9 mouse cellular contexts compared by ENCODE assay signal in the genomic region with DNA sequence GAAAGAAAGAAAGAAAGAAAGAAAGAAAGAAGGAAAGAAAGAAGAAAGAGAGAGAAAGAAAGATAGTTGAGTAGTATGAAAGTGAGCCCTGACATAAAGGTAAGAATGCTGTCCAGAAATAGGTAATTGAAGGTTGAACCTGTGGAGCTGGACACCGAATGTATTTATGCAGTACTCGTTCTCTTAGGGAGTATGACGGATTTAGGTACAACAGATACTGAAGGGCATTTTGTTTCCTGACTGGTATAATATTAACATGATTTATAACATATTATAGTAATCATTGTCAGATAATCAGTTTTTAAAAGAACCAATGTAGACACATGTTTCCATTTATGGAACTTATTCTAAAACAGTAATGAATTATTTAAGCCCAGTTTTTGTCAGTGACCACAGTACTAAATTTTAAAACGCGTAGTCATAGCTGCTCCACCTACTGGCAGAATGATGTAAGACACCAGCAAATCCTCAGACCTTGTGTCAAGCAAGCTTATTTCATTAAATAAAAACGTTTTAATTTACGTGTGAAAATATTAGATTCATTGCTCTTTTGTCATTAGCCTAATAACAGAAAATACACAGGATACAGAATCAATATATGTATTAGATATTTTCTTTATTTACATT.
DNase-seq lines count a peak whose midpoint lies in the region; ATAC-seq and TF ChIP-seq lines count a peak whose summit lies in the region.
"Had no signal": no experiment of that assay in that cellular context is flagged by ENCODE, and none has a peak within 500 bp of the region (broad histone marks: within the 10 kb centered on the region; RNA-seq: fewer than 3 reads in every experiment).

No protein-coding gene starts in this region.

- DNase-seq in CH12.LX (ENCODE audit: extremely low read depth) (peak; percentile 17), Patski (ENCODE audit: low read depth, low spot score) (no peak)
- peak; percentile 77 for DNase-seq in forebrain, embryonic 14.5 days (ENCODE audit: low spot score)
- DNase-seq in layer of hippocampus, postnatal 14 days (ENCODE audit: low spot score in 2 of 2) = peak; percentile 31 to 54
- DNase-seq in right cerebral cortex, postnatal 14 days = peak; percentile 47
- no peak for DNase-seq in spleen, adult 12 weeks (ENCODE audit: low spot score)

- POLR2A ChIA-PET in Patski (lab: Charles Lee) = no interaction called here

- TF ChIP-seq EP300 in CH12.LX (IDR thresholded peaks at IDR 0.05; ENCODE audit: low read length) = no peak

- H3K9me3 ChIP-seq in intestine, postnatal 0 days (ENCODE audit: control insufficient read depth) = no peaks in the 10 kb centered on the region
- H3K9me3 ChIP-seq in intestine, embryonic 16.5 days (ENCODE audit: control insufficient read depth, low read length) = no peaks in the 10 kb centered on the region
- H3K9me3 ChIP-seq in CH12.LX (replicated peaks; ENCODE audit: low read length) = peaks cover 26% of the 10 kb centered on the region
- no peaks in the 10 kb centered on the region for H3K9me3 ChIP-seq in forebrain, embryonic 14.5 days (replicated peaks; ENCODE audit: control insufficient read depth, low read length)

- peak; percentile 36 for TF ChIP-seq RAD21 in CH12.LX (IDR thresholded peaks at IDR 0.05; ENCODE audit: low read depth, low read length)

- H3K27me3 ChIP-seq in intestine, postnatal 0 days (replicated peaks; ENCODE audit: control insufficient read depth, insufficient read depth, low read length) = no peaks in the 10 kb centered on the region
- no peaks in the 10 kb centered on the region for H3K27me3 ChIP-seq in intestine, embryonic 16.5 days (replicated peaks; ENCODE audit: control insufficient read depth, insufficient read depth, low read length)
- H3K27me3 ChIP-seq in CH12.LX (replicated peaks) = no peaks in the 10 kb centered on the region
- peaks cover 5% of the 10 kb centered on the region for H3K27me3 ChIP-seq in Patski
- H3K27me3 ChIP-seq in forebrain, embryonic 14.5 days (replicated peaks; ENCODE audit: control insufficient read depth, insufficient read depth, low read length) = no peaks in the 10 kb centered on the region

- no peaks in the 10 kb centered on the region for H3K36me3 ChIP-seq in intestine, postnatal 0 days (ENCODE audit: control insufficient read depth, insufficient read depth)
- H3K36me3 ChIP-seq in intestine, embryonic 16.5 days (ENCODE audit: control insufficient read depth, insufficient read depth, low read length) = no peaks in the 10 kb centered on the region
- no peaks in the 10 kb centered on the region for H3K36me3 ChIP-seq in CH12.LX (replicated peaks in 1 of 2; ENCODE audit: control insufficient read depth in 1 of 2, insufficient read depth in 1 of 2, low read length in 1 of 2)
- H3K36me3 ChIP-seq in forebrain, embryonic 14.5 days (ENCODE audit: control insufficient read depth, insufficient read depth, low read length) = no peaks in the 10 kb centered on the region

- in situ Hi-C loops in CH12.LX (cut with MboI; ENCODE audit: low pct_ligation_motif_present, low pct_unique_long_range_greater_than_20kb, low sequenced_read_pairs) = loop anchor here (25.0 kb wide), 1 partner anchor 344 kb away; no protein-coding TSS in a partner anchor
- in situ Hi-C loops in Patski (cut with MboI; ENCODE audit: low pct_unique_long_range_greater_than_20kb) = loop anchor here (10.0 kb wide), 1 partner anchor 111 kb away; no protein-coding TSS in a partner anchor

- H3K4me2 ChIP-seq in intestine, postnatal 0 days (replicated peaks; ENCODE audit: low read depth) = no peak overlapping the region
- H3K4me2 ChIP-seq in intestine, embryonic 16.5 days (ENCODE audit: low read depth, low read length) = no peak overlapping the region
- H3K4me2 ChIP-seq in CH12.LX (ENCODE audit: insufficient read depth, low read depth, poor library complexity, severe bottlenecking) = no peak overlapping the region
- no peak overlapping the region for H3K4me2 ChIP-seq in forebrain, embryonic 14.5 days (ENCODE audit: low read length)

- H3K9ac ChIP-seq in intestine, postnatal 0 days (ENCODE audit: low read depth, low read length) = no peak overlapping the region
- no peak overlapping the region for H3K9ac ChIP-seq in intestine, embryonic 16.5 days (ENCODE audit: low read depth, low read length)
- H3K9ac ChIP-seq in CH12.LX (ENCODE audit: insufficient read depth, low read depth) = no peak overlapping the region
- H3K9ac ChIP-seq in forebrain, embryonic 14.5 days (ENCODE audit: low read length) = no peak overlapping the region

- CTCF ChIA-PET in Patski (lab: Charles Lee) = interaction anchor here (0.8 to 2.5 kb wide), 10 partner anchors 10 to 376 kb away, joined by 3 to 15 read pairs (median 4); no protein-coding TSS in a partner anchor

- WGBS in intestine, postnatal 0 days = 40% methylated on average over 7 of the region's 7 CpGs
- WGBS in intestine, embryonic 16.5 days = 42% methylated on average over 7 of the region's 7 CpGs
- 55% methylated on average over 7 of the region's 7 CpGs for WGBS in forebrain, embryonic 14.5 days

- no peaks in the 10 kb centered on the region for H3K4me1 ChIP-seq in intestine, postnatal 0 days (replicated peaks; ENCODE audit: control insufficient read depth, insufficient read depth, low read length)
- H3K4me1 ChIP-seq in intestine, embryonic 16.5 days (ENCODE audit: control insufficient read depth, insufficient read depth, low read length) = no peaks in the 10 kb centered on the region
- H3K4me1 ChIP-seq in CH12.LX (ENCODE audit: control insufficient read depth in 1 of 2, insufficient read depth in 2 of 2) = no peaks in the 10 kb centered on the region
- no peaks in the 10 kb centered on the region for H3K4me1 ChIP-seq in forebrain, embryonic 14.5 days (ENCODE audit: control insufficient read depth, insufficient read depth, low read length)

- H3K27ac ChIP-seq in intestine, postnatal 0 days (ENCODE audit: low read depth, low read length) = no peak overlapping the region
- H3K27ac ChIP-seq in intestine, embryonic 16.5 days (ENCODE audit: low read length) = no peak overlapping the region
- no peak overlapping the region for H3K27ac ChIP-seq in CH12.LX (ENCODE audit: insufficient read depth, low read depth)
- no peak overlapping the region for H3K27ac ChIP-seq in forebrain, embryonic 14.5 days (ENCODE audit: low read depth, low read length)

- no peak overlapping the region for H3K4me3 ChIP-seq in intestine, postnatal 0 days (ENCODE audit: low read depth, low read length)
- no peak overlapping the region for H3K4me3 ChIP-seq in intestine, embryonic 16.5 days (ENCODE audit: low read length)
- H3K4me3 ChIP-seq in CH12.LX (replicated peaks in 1 of 3; ENCODE audit: low read depth in 2 of 3, low read length in 2 of 3, poor library complexity in 1 of 3) = no peak overlapping the region
- no peak overlapping the region for H3K4me3 ChIP-seq in forebrain, embryonic 14.5 days (ENCODE audit: low read depth, low read length)
- H3K4me3 ChIP-seq: erythroblast, embryonic 14.5 days had no signal

- ATAC-seq in intestine, postnatal 0 days = no peak
- no peak for ATAC-seq in intestine, embryonic 16.5 days
- ATAC-seq in Patski = peak; percentile 51
- peak; percentile 62; the same call in 1 of the 2 replicates for ATAC-seq in forebrain, embryonic 14.5 days

- TF ChIP-seq CTCF in intestine, postnatal 0 days (IDR thresholded peaks at IDR 0.05; ENCODE audit: low read depth) = peak; percentile 73
- TF ChIP-seq CTCF in CH12.LX (conservative IDR thresholded peaks at IDR 0.05 in 1 of 2, IDR thresholded peaks at IDR 0.05 in 1 of 2; ENCODE audit: low read depth in 2 of 2, low read length in 2 of 2) (peak; percentile 27 to 64; a peak in 3 of 4 replicates), Patski (IDR thresholded peaks at IDR 0.05) (peak; percentile 56)

- no peak for TF ChIP-seq POLR2A in CH12.LX (IDR thresholded peaks at IDR 0.05; ENCODE audit: low read depth, low read length)

- H3K79me2 ChIP-seq in CH12.LX (replicated peaks; ENCODE audit: control insufficient read depth, extremely low read depth, insufficient read depth, poor library complexity, severe bottlenecking) = no peaks in the 10 kb centered on the region

- dilution Hi-C loops in CH12.LX (cut with MboI; ENCODE audit: extremely low pct_ligation_motif_present, extremely low pct_unique_long_range_greater_than_20kb, low sequenced_read_pairs) = no loop called here

TF ChIP-seq in CH12.LX, 34 proteins besides CTCF, POLR2A, EP300 and RAD21:
- TF ChIP-seq SMC3 (IDR thresholded peaks at IDR 0.05; ENCODE audit: low read depth, low read length) (peak; percentile 50), SIN3A (IDR thresholded peaks at IDR 0.05; ENCODE audit: low read length) (no peak)

Comparison
In these comparisons a context has a peak if more than half of its experiments do, and no peak if none do; other contexts are left out.
1. ATAC-seq: peak in Patski (single experiment) and forebrain, embryonic 14.5 days (single experiment); none in intestine, postnatal 0 days (single experiment) and intestine, embryonic 16.5 days (single experiment).
2. DNase-seq: peak in CH12.LX (single experiment), forebrain, embryonic 14.5 days (single experiment), layer of hippocampus, postnatal 14 days (2 of 2) and right cerebral cortex, postnatal 14 days (single experiment); none in Patski (single experiment) and spleen, adult 12 weeks (single experiment).
3. Peak in every context shown above with its lines, with median percentiles within 50 percentile points of each other: CTCF ChIP-seq.